Mouse (Mus musculus): ENCODE data around the gene Hmga2. TPM values are rescaled to one million over a fixed set of nuclear protein-coding genes. Genes with fewer than 3 reads are reported as not detected.
A peak's percentile ranks its signal among the peaks of the same experiment; 100 is the strongest.

Gene Hmga2
- polyA plus RNA-seq, 1 experiment, result 1.8 TPM

GRCm38 (mm10) chr10:120429758-120430259, 46.5 kb downstream of the Hmga2 start:
- peaks cover 55% of the 10 kb centered on the region for H3K4me1 ChIP-seq (ENCODE audit: control insufficient read depth, insufficient read depth, low read length)
- peak overlapping the region; percentile 81 for H3K27ac ChIP-seq (ENCODE audit: insufficient read depth, low read depth, low read length)
- no peak overlapping the region for H3K4me3 ChIP-seq (ENCODE audit: insufficient read depth, low read length)
- TF ChIP-seq CTCF (IDR thresholded peaks at IDR 0.05; ENCODE audit: low read depth, low read length) (no peak), POLR2A (IDR thresholded peaks at IDR 0.05; ENCODE audit: borderline replicate concordance, low read depth, low read length) (no peak)

DNA sequence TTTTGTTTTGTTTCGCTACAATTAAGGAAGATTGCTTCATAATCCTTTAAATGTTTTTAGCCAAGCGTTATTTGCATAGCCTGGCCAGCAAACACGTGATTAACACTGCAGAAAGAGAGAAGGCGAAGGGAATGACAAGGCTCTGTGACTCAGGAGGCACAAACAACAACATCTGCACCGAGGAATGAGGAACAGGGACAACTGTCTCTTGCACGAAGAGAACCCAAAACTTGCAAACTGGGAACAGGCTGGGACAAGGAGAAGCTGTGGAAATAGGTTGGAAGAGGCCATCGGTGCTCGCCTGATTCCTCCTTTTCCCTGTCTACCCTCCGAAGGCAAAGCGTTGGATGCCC, 47.1 kb downstream of the Hmga2 start:
- H3K4me3 ChIP-seq (ENCODE audit: insufficient read depth, low read length), result no peak overlapping the region
- H3K27ac ChIP-seq (ENCODE audit: insufficient read depth, low read depth, low read length), result peak overlapping the region; percentile 81
- TF ChIP-seq POLR2A (IDR thresholded peaks at IDR 0.05; ENCODE audit: borderline replicate concordance, low read depth, low read length), result no peak
- TF ChIP-seq CTCF (IDR thresholded peaks at IDR 0.05; ENCODE audit: low read depth, low read length), result no peak
- H3K4me1 ChIP-seq (ENCODE audit: control insufficient read depth, insufficient read depth, low read length), result peaks cover 54% of the 10 kb centered on the region

GRCm38 (mm10) chr10:120428430-120429198, 47.7 kb downstream of the Hmga2 start:
- TF ChIP-seq POLR2A (IDR thresholded peaks at IDR 0.05; ENCODE audit: borderline replicate concordance, low read depth, low read length), result no peak
- TF ChIP-seq CTCF (IDR thresholded peaks at IDR 0.05; ENCODE audit: low read depth, low read length), result no peak
- Histone ChIP-seq H3K4me3 (ENCODE audit: insufficient read depth, low read length) (no peak overlapping the region), H3K27ac (ENCODE audit: insufficient read depth, low read depth, low read length) (peak overlapping the region; percentile 81), H3K4me1 (ENCODE audit: control insufficient read depth, insufficient read depth, low read length) (peaks cover 60% of the 10 kb centered on the region)

DNA sequence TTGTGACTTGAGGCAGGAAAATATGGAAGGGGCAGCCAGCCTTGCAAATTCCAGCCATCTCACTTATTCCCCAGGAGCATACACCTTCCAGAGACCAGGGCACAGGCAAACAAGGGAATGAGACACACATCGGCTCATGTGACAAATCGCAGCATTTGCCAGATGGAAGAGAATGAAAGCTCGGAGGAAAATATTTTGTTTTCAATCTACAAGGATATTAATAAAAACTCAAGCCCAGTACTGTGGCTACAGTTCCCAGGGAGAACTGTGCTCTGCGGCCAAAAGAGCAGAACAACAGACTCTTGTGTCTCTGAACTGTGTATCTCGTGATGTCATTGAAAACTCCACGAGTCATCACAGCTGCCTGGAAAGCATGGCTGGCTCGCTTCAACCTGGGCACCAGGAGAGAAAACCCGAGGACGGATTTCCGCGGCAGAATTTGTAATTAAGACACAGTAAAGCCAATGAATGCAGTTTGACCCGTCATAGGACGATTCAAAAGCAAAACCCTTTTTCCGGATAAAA, 50.1 kb downstream of the Hmga2 start:
- H3K4me3 ChIP-seq (ENCODE audit: insufficient read depth, low read length), result no peak overlapping the region
- H3K27ac ChIP-seq (ENCODE audit: insufficient read depth, low read depth, low read length), result no peak overlapping the region
- TF ChIP-seq CTCF (IDR thresholded peaks at IDR 0.05; ENCODE audit: low read depth, low read length) (no peak), POLR2A (IDR thresholded peaks at IDR 0.05; ENCODE audit: borderline replicate concordance, low read depth, low read length) (no peak)
- H3K4me1 ChIP-seq (ENCODE audit: control insufficient read depth, insufficient read depth, low read length), result peaks cover 65% of the 10 kb centered on the region

DNA sequence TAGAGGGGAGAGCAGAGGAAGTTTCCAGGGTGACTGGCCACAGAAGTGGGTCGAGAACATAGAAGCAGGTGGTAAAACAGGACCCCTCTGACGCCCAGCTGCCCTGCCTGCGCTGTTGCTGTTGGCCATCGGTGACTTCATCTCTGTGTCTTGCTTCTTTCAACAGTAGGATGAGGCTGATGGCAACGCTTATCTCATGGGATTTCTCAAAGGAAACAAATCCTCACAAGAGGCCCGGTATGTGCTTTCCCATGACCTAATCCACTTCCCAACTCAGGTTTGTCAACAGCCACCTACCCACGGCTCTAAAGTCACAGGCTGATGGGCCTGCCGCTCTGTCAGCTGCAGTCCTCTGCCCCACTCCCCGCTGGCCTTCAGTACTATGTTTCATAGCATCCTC, 52.3 kb downstream of the Hmga2 start:
- no peak overlapping the region for H3K4me3 ChIP-seq (ENCODE audit: insufficient read depth, low read length)
- peak overlapping the region; percentile 6; the same call in 1 of the 2 replicates for H3K27ac ChIP-seq (ENCODE audit: insufficient read depth, low read depth, low read length)
- TF ChIP-seq POLR2A (IDR thresholded peaks at IDR 0.05; ENCODE audit: borderline replicate concordance, low read depth, low read length), result no peak
- TF ChIP-seq CTCF (IDR thresholded peaks at IDR 0.05; ENCODE audit: low read depth, low read length), result no peak
- H3K4me1 ChIP-seq (ENCODE audit: control insufficient read depth, insufficient read depth, low read length), result peaks cover 58% of the 10 kb centered on the region

DNA sequence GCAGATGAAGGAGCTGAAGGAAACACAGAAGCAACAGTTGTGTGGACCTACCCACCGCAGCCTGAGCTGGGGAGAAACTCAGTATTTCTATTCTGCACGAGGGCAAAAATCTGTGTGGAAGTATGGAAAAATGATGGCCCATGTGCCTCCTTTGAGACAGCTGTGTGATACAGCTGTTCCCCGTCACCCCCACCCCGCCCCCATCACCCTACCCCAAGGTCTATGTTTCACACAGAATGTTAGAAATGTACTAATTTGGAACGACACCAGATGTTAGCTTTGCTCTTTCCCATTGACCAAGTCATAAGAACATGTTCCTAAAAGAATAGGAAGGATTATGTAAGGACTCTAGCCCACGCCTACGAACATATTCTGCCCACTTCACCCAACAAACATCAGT, 53.0 kb downstream of the Hmga2 start:
- Histone ChIP-seq H3K27ac (ENCODE audit: insufficient read depth, low read depth, low read length) (peak overlapping the region; percentile 84), H3K4me3 (ENCODE audit: insufficient read depth, low read length) (no peak overlapping the region), H3K4me1 (ENCODE audit: control insufficient read depth, insufficient read depth, low read length) (peaks cover 50% of the 10 kb centered on the region)
- TF ChIP-seq POLR2A (IDR thresholded peaks at IDR 0.05; ENCODE audit: borderline replicate concordance, low read depth, low read length) (no peak), CTCF (IDR thresholded peaks at IDR 0.05; ENCODE audit: low read depth, low read length) (no peak)

DNA sequence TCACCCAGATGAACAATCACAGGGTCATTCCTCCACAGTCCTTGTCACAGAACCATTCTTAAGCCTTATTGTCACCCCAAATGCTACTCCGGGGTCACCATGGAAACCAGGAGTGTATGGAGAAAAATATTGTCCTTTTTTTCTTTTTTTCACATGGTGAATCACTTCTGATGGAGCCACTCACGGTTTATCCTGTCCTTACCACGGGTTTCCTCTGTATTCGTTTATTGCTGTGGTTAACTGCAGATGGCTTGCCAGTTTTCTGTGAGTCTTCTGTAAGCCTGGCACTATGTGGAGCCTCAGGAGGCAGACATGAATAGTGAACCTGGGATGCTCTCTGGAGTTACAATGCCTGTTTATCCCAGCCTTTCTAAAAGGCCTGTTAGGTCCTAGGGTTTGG, 53.4 kb downstream of the Hmga2 start:
- Histone ChIP-seq H3K4me1 (ENCODE audit: control insufficient read depth, insufficient read depth, low read length) (peaks cover 49% of the 10 kb centered on the region), H3K27ac (ENCODE audit: insufficient read depth, low read depth, low read length) (peak overlapping the region; percentile 84), H3K4me3 (ENCODE audit: insufficient read depth, low read length) (no peak overlapping the region)
- TF ChIP-seq POLR2A (IDR thresholded peaks at IDR 0.05; ENCODE audit: borderline replicate concordance, low read depth, low read length) (no peak), CTCF (IDR thresholded peaks at IDR 0.05; ENCODE audit: low read depth, low read length) (no peak)

- Histone ChIP-seq H3K27ac (ENCODE audit: insufficient read depth, low read depth, low read length) (peak overlapping the region; percentile 84), H3K4me1 (ENCODE audit: control insufficient read depth, insufficient read depth, low read length) (peaks cover 46% of the 10 kb centered on the region), H3K4me3 (ENCODE audit: insufficient read depth, low read length) (peak overlapping the region; percentile 25)
- TF ChIP-seq CTCF (IDR thresholded peaks at IDR 0.05; ENCODE audit: low read depth, low read length) (no peak), POLR2A (IDR thresholded peaks at IDR 0.05; ENCODE audit: borderline replicate concordance, low read depth, low read length) (no peak)
These were observed 54.2 kb downstream of the Hmga2 start for GRCm38 (mm10) chr10:120422050-120422449.

GRCm38 (mm10) chr10:120420971-120421629, 55.2 kb downstream of the Hmga2 start:
- Histone ChIP-seq H3K27ac (ENCODE audit: insufficient read depth, low read depth, low read length) (peak overlapping the region; percentile 73), H3K4me1 (ENCODE audit: control insufficient read depth, insufficient read depth, low read length) (peaks cover 40% of the 10 kb centered on the region), H3K4me3 (ENCODE audit: insufficient read depth, low read length) (no peak overlapping the region)
- TF ChIP-seq POLR2A (IDR thresholded peaks at IDR 0.05; ENCODE audit: borderline replicate concordance, low read depth, low read length) (no peak), CTCF (IDR thresholded peaks at IDR 0.05; ENCODE audit: low read depth, low read length) (no peak)
